Comparison of ENCODE assay signal across 25 mouse cellular contexts in genomic region chr10:119575780-119576179, GRCm38 (mm10).
DNase-seq lines count a peak whose midpoint lies in the region; ATAC-seq and TF ChIP-seq lines count a peak whose summit lies in the region.
"Had no signal": no experiment of that assay in that cellular context is flagged by ENCODE, and none has a peak within 500 bp of the region (broad histone marks: within the 10 kb centered on the region; RNA-seq: fewer than 3 reads in every experiment).

No protein-coding gene starts in this region.

- H3K9me3 ChIP-seq in kidney, embryonic 16.5 days (ENCODE audit: low read length), result no peaks in the 10 kb centered on the region
- H3K9me3 ChIP-seq in kidney, embryonic 15.5 days (replicated peaks), result no peaks in the 10 kb centered on the region
- no peaks in the 10 kb centered on the region for H3K9me3 ChIP-seq in stomach, embryonic 15.5 days
- no peaks in the 10 kb centered on the region for H3K9me3 ChIP-seq in stomach, postnatal 0 days (ENCODE audit: control insufficient read depth, low read length)
- no peaks in the 10 kb centered on the region for H3K9me3 ChIP-seq in intestine, embryonic 15.5 days
- no peaks in the 10 kb centered on the region for H3K9me3 ChIP-seq in intestine, postnatal 0 days (ENCODE audit: control insufficient read depth)
- H3K9me3 ChIP-seq: embryonic facial prominence, embryonic 13.5 days; embryonic facial prominence, embryonic 15.5 days; forebrain, embryonic 10.5 days; forebrain, embryonic 12.5 days had no signal

- intact Hi-C loops in left cerebral cortex, postnatal 4 days (cut with DNase I), result no loop called here

- no peak overlapping the region for H3K27ac ChIP-seq in kidney, embryonic 16.5 days (ENCODE audit: low read length)
- no peak overlapping the region for H3K27ac ChIP-seq in kidney, embryonic 15.5 days
- no peak overlapping the region for H3K27ac ChIP-seq in stomach, embryonic 15.5 days
- no peak overlapping the region for H3K27ac ChIP-seq in stomach, postnatal 0 days (replicated peaks)
- H3K27ac ChIP-seq in intestine, embryonic 15.5 days, result no peak overlapping the region
- H3K27ac ChIP-seq in intestine, postnatal 0 days (ENCODE audit: low read depth, low read length), result no peak overlapping the region
- H3K27ac ChIP-seq: embryonic facial prominence, embryonic 13.5 days; embryonic facial prominence, embryonic 15.5 days; forebrain, embryonic 10.5 days; forebrain, embryonic 12.5 days had no signal

- H3K27me3 ChIP-seq in kidney, embryonic 16.5 days (ENCODE audit: insufficient read depth, low read length), result no peaks in the 10 kb centered on the region
- no peaks in the 10 kb centered on the region for H3K27me3 ChIP-seq in kidney, embryonic 15.5 days
- H3K27me3 ChIP-seq in stomach, embryonic 15.5 days (replicated peaks), result no peaks in the 10 kb centered on the region
- H3K27me3 ChIP-seq in stomach, postnatal 0 days (ENCODE audit: control insufficient read depth, insufficient read depth, low read length), result no peaks in the 10 kb centered on the region
- H3K27me3 ChIP-seq in intestine, embryonic 15.5 days (replicated peaks), result no peaks in the 10 kb centered on the region
- H3K27me3 ChIP-seq in intestine, postnatal 0 days (replicated peaks; ENCODE audit: control insufficient read depth, insufficient read depth, low read length), result no peaks in the 10 kb centered on the region
- H3K27me3 ChIP-seq: embryonic facial prominence, embryonic 13.5 days; embryonic facial prominence, embryonic 15.5 days; forebrain, embryonic 12.5 days had no signal

- H3K4me1 ChIP-seq in kidney, embryonic 16.5 days (ENCODE audit: insufficient read depth, low read length), result peaks cover 4% of the 10 kb centered on the region; the same call in 1 of the 2 replicates
- H3K4me1 ChIP-seq in kidney, embryonic 15.5 days, result no peaks in the 10 kb centered on the region
- no peaks in the 10 kb centered on the region for H3K4me1 ChIP-seq in stomach, embryonic 15.5 days
- no peaks in the 10 kb centered on the region for H3K4me1 ChIP-seq in stomach, postnatal 0 days (replicated peaks; ENCODE audit: control insufficient read depth, insufficient read depth)
- no peaks in the 10 kb centered on the region for H3K4me1 ChIP-seq in intestine, embryonic 15.5 days (replicated peaks)
- H3K4me1 ChIP-seq in intestine, postnatal 0 days (replicated peaks; ENCODE audit: control insufficient read depth, insufficient read depth, low read length), result no peaks in the 10 kb centered on the region
- H3K4me1 ChIP-seq: embryonic facial prominence, embryonic 13.5 days; embryonic facial prominence, embryonic 15.5 days; forebrain, embryonic 10.5 days; forebrain, embryonic 12.5 days had no signal

- H3K4me3 ChIP-seq in kidney, embryonic 16.5 days (ENCODE audit: low read length), result no peak overlapping the region
- no peak overlapping the region for H3K4me3 ChIP-seq in kidney, embryonic 15.5 days (replicated peaks)
- no peak overlapping the region for H3K4me3 ChIP-seq in stomach, embryonic 15.5 days (replicated peaks)
- no peak overlapping the region for H3K4me3 ChIP-seq in stomach, postnatal 0 days (ENCODE audit: low read depth, low read length)
- H3K4me3 ChIP-seq in intestine, embryonic 15.5 days (replicated peaks), result no peak overlapping the region
- no peak overlapping the region for H3K4me3 ChIP-seq in intestine, postnatal 0 days (ENCODE audit: low read depth, low read length)
- H3K4me3 ChIP-seq: embryonic facial prominence, embryonic 13.5 days; embryonic facial prominence, embryonic 15.5 days; erythroblast, embryonic 14.5 days; forebrain, embryonic 10.5 days; forebrain, embryonic 12.5 days had no signal

- no peak for DNase-seq in stomach, postnatal 0 days (ENCODE audit: low spot score)
- no peak for DNase-seq in left cerebral cortex, adult 9 months (ENCODE audit: low spot score in 2 of 2)
- DNase-seq in left cerebral cortex, postnatal 4 days, result no peak
- DNase-seq: adrenal gland, postnatal 10 days; adrenal gland, postnatal 25 days; cerebellum, adult 11 months; cerebellum, adult 18-20 months; cerebellum, adult 8-10 months; cerebellum, adult 9-11 months; cerebellum, postnatal 14 days; cerebellum, postnatal 36 days; embryo, embryonic 11 days had no signal

- no peak overlapping the region for H3K9ac ChIP-seq in kidney, embryonic 16.5 days (replicated peaks; ENCODE audit: low read length)
- no peak overlapping the region for H3K9ac ChIP-seq in kidney, embryonic 15.5 days
- no peak overlapping the region for H3K9ac ChIP-seq in stomach, embryonic 15.5 days
- no peak overlapping the region for H3K9ac ChIP-seq in stomach, postnatal 0 days (ENCODE audit: low read length)
- H3K9ac ChIP-seq in intestine, embryonic 15.5 days, result no peak overlapping the region
- no peak overlapping the region for H3K9ac ChIP-seq in intestine, postnatal 0 days (ENCODE audit: low read depth, low read length)
- H3K9ac ChIP-seq: embryonic facial prominence, embryonic 13.5 days; embryonic facial prominence, embryonic 15.5 days; forebrain, embryonic 12.5 days had no signal

- H3K4me2 ChIP-seq in kidney, embryonic 16.5 days (replicated peaks; ENCODE audit: low read depth, low read length), result no peak overlapping the region
- H3K4me2 ChIP-seq in kidney, embryonic 15.5 days, result no peak overlapping the region
- no peak overlapping the region for H3K4me2 ChIP-seq in stomach, embryonic 15.5 days
- no peak overlapping the region for H3K4me2 ChIP-seq in stomach, postnatal 0 days (replicated peaks; ENCODE audit: low read depth)
- H3K4me2 ChIP-seq in intestine, embryonic 15.5 days (replicated peaks), result no peak overlapping the region
- H3K4me2 ChIP-seq in intestine, postnatal 0 days (replicated peaks; ENCODE audit: low read depth), result no peak overlapping the region
- H3K4me2 ChIP-seq: embryonic facial prominence, embryonic 13.5 days; embryonic facial prominence, embryonic 15.5 days; forebrain, embryonic 12.5 days had no signal

- TF ChIP-seq EP300 in stomach, postnatal 0 days (optimal IDR thresholded peaks at IDR 0.05), result no peak

- no peak for TF ChIP-seq CTCF in stomach, postnatal 0 days (IDR thresholded peaks at IDR 0.05; ENCODE audit: low read depth)
- no peak for TF ChIP-seq CTCF in intestine, postnatal 0 days (IDR thresholded peaks at IDR 0.05; ENCODE audit: low read depth)

- 90% methylated on average over 1 of the region's 1 CpGs for whole genome bisulfite sequencing in kidney, embryonic 16.5 days
- 77% methylated on average over 1 of the region's 1 CpGs for WGBS in kidney, embryonic 15.5 days
- 83% methylated on average over 1 of the region's 1 CpGs for WGBS in stomach, embryonic 15.5 days
- WGBS in stomach, postnatal 0 days, result 57% methylated on average over 1 of the region's 1 CpGs
- WGBS in intestine, embryonic 15.5 days, result 83% methylated on average over 1 of the region's 1 CpGs
- WGBS in intestine, postnatal 0 days, result 63% methylated on average over 1 of the region's 1 CpGs

- peak; percentile 57 for ATAC-seq in kidney, embryonic 16.5 days (ENCODE audit: low FRiP score, low TSS enrichment)
- ATAC-seq in kidney, embryonic 15.5 days (replicated peaks; ENCODE audit: low FRiP score), result no peak
- ATAC-seq in stomach, embryonic 15.5 days (ENCODE audit: insufficient read depth, low FRiP score, low read depth), result peak; percentile 50
- ATAC-seq in stomach, postnatal 0 days (ENCODE audit: low FRiP score, low TSS enrichment), result no peak
- ATAC-seq in intestine, embryonic 15.5 days, result peak; percentile 58; the same call in 1 of the 2 replicates
- ATAC-seq in intestine, postnatal 0 days, result 0 out of 2 replicates have a peak, but pooled peaks have one; percentile 38
- ATAC-seq: activated CD4-positive, CD25-positive, alpha-beta regulatory T cell, adult 4 months; forebrain, embryonic 14.5 days; forebrain, embryonic 16.5 days had no signal

- no peaks in the 10 kb centered on the region for H3K36me3 ChIP-seq in kidney, embryonic 16.5 days (ENCODE audit: insufficient read depth, low read length)
- H3K36me3 ChIP-seq in kidney, embryonic 15.5 days, result no peaks in the 10 kb centered on the region
- no peaks in the 10 kb centered on the region for H3K36me3 ChIP-seq in stomach, embryonic 15.5 days
- H3K36me3 ChIP-seq in stomach, postnatal 0 days (ENCODE audit: control insufficient read depth, insufficient read depth, low read length), result no peaks in the 10 kb centered on the region
- no peaks in the 10 kb centered on the region for H3K36me3 ChIP-seq in intestine, embryonic 15.5 days
- H3K36me3 ChIP-seq in intestine, postnatal 0 days (ENCODE audit: control insufficient read depth, insufficient read depth), result no peaks in the 10 kb centered on the region
- H3K36me3 ChIP-seq: embryonic facial prominence, embryonic 13.5 days; embryonic facial prominence, embryonic 15.5 days; forebrain, embryonic 10.5 days; forebrain, embryonic 12.5 days had no signal

Comparison
In these comparisons a context has a peak if more than half of its experiments do, and no peak if none do; other contexts are left out.
1. ATAC-seq: peak in kidney, embryonic 16.5 days (single experiment), stomach, embryonic 15.5 days (single experiment), intestine, embryonic 15.5 days (single experiment) and intestine, postnatal 0 days (single experiment); none in kidney, embryonic 15.5 days (single experiment) and stomach, postnatal 0 days (single experiment).